ENCODE assay signal across 10 mouse cellular contexts in the genomic region with DNA sequence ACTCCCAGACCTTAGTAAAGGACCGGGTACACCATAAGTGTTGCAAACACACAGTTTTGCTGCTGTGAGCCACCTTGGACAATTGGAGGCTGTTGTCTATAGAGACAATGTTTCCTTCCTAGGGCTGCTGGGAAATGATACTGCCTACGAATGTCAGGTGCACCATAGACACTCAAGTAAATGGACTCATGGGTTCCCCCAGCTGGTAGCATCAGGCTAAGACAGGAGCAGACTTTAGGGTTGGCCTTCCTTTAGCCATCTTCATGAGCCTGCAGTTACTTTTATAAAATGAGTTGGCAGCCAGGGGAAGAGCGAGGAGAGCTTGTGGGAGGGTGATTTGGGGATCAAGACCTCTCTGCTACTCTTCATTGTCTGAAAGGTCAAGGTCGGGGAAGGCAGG. TPM values are rescaled to one million over a fixed set of nuclear protein-coding genes. Genes with fewer than 3 reads are reported as not detected.
DNase-seq lines count a peak whose midpoint lies in the region; TF ChIP-seq lines count a peak whose summit lies in the region.
"Had no signal": no experiment of that assay in that cellular context is flagged by ENCODE, and none has a peak within 500 bp of the region (broad histone marks: within the 10 kb centered on the region; RNA-seq: fewer than 3 reads in every experiment).

No protein-coding gene starts in this region.

- TF ChIP-seq POLR2A in cortical plate, adult 2 months (IDR thresholded peaks at IDR 0.05; ENCODE audit: extremely low read depth, insufficient read depth, low read length): no peak

- no peaks in the 10 kb centered on the region for H3K4me1 ChIP-seq in cortical plate, adult 2 months (ENCODE audit: control insufficient read depth, insufficient read depth, low read length)

- intact Hi-C loops in left cerebral cortex, adult 2 months (cut with DNase I): loop anchor here (5.0 kb wide), 1 partner anchor 370 kb away; no protein-coding TSS in a partner anchor
- intact Hi-C loops in left cerebral cortex, postnatal 10 days (cut with DNase I): no loop called here

- peak; percentile 43 for DNase-seq in adrenal gland, postnatal 14 days
- no peak for DNase-seq in adrenal gland, adult 2 months
- no peak for DNase-seq in left cerebral cortex, adult 2 months (ENCODE audit: extremely low spot score in 1 of 2, low spot score in 2 of 2)
- DNase-seq in left cerebral cortex, postnatal 10 days (ENCODE audit: extremely low spot score in 1 of 2, low spot score in 2 of 2): no peak
- peak; percentile 74 for DNase-seq in testis, postnatal 10 days (ENCODE audit: low spot score)
- no peak for DNase-seq in urinary bladder, adult 18-20 months (ENCODE audit: low spot score in 2 of 2)
- no peak for DNase-seq in retina, embryonic 14.5 days (ENCODE audit: low spot score)
- DNase-seq: layer of hippocampus, adult 9-11 months had no signal

- H3K27ac ChIP-seq in left cerebral cortex, adult 2 months: no peak overlapping the region
- no peak overlapping the region for H3K27ac ChIP-seq in cortical plate, adult 2 months (ENCODE audit: insufficient read depth, low read length)

- TF ChIP-seq CTCF in left cerebral cortex, adult 2 months (IDR thresholded peaks at IDR 0.05): peak; percentile 52
- peak; percentile 34; the same call in 1 of the 2 replicates for TF ChIP-seq CTCF in cortical plate, adult 2 months (IDR thresholded peaks at IDR 0.05; ENCODE audit: extremely low read depth, insufficient read depth, low read length)

- no peak overlapping the region for H3K4me3 ChIP-seq in left cerebral cortex, adult 2 months
- no peak overlapping the region for H3K4me3 ChIP-seq in cortical plate, adult 2 months (ENCODE audit: insufficient read depth, low read length)
- H3K4me3 ChIP-seq: megakaryocyte, embryonic 14.5 days had no signal

RNA-seq across cellular contexts. Expression of a gene that starts 52.2 kb away (rescaled TPM):
- 7.5 and 14.3 TPM in 2 replicates for total RNA-seq in adrenal gland, postnatal 14 days (2021)
- total RNA-seq in adrenal gland, adult 2 months (2021): 10 to 100 TPM in 1 of 2 experiments, 1 to 10 TPM in 1; 9.3 to 13.1 TPM
- polyA plus RNA-seq in adrenal gland, adult 2 months (2012; rRNA removed): 1.4 and 1.5 TPM in 2 replicates
- 10 to 100 TPM; 43.1 to 51.7 TPM for total RNA-seq in left cerebral cortex, adult 2 months (2021)
- 10 to 100 TPM; 18.1 to 24.5 TPM for total RNA-seq in left cerebral cortex, postnatal 10 days (2021)
- polyA plus RNA-seq in cortical plate, adult 2 months (2012; rRNA removed): 20.6 and 21.2 TPM in 2 replicates

Comparison
In these comparisons a context has a peak if more than half of its experiments do, and no peak if none do; other contexts are left out.
1. DNase-seq: peak in adrenal gland, postnatal 14 days (single experiment) and testis, postnatal 10 days (single experiment); none in adrenal gland, adult 2 months (single experiment), left cerebral cortex, adult 2 months (0 of 2), left cerebral cortex, postnatal 10 days (0 of 2), urinary bladder, adult 18-20 months (0 of 2) and retina, embryonic 14.5 days (single experiment).